Mouse (Mus musculus): ENCODE data around the gene Zswim5. TPM values are rescaled to one million over a fixed set of nuclear protein-coding genes. Genes with fewer than 3 reads are reported as not detected.

The Zswim5 gene
- polyA plus RNA-seq, 1 experiment from 2014 or later, result 1.4 TPM

DNA sequence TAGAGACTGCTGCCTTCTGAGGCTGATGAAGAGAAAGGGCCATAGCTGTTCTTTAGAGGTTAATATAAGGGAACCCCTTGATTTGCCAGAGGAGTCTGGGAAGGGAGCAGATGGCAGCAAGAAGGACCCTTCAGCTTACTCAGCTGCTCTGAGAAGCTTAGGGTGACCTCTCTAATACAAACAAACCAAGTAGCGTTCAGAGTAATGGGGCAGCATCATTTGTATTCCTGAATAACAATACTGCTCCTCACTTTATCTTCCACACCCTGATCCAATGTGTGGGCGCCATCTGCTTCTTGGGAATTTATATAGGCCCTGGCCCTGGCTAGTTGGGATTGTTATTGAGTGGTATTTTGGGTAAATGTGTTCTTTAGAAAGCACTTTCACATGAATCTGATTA lies 65.5 kb downstream of the Zswim5 start:
- WGBS, result 57% methylated on average over 2 of the region's 2 CpGs
- Histone ChIP-seq H3K9ac (ENCODE audit: low read depth, low read length) (no peak overlapping the region), H3K27ac (no peak overlapping the region), H3K36me3 (ENCODE audit: insufficient read depth, low read length) (no peaks in the 10 kb centered on the region), H3K27me3 (ENCODE audit: insufficient read depth, low read length) (no peaks in the 10 kb centered on the region), H3K4me1 (replicated peaks; ENCODE audit: insufficient read depth, low read length) (no peaks in the 10 kb centered on the region), H3K9me3 (replicated peaks; ENCODE audit: low read length) (no peaks in the 10 kb centered on the region), H3K4me3 (replicated peaks; ENCODE audit: low read depth, low read length) (no peak overlapping the region), H3K4me2 (ENCODE audit: low read length) (no peak overlapping the region)
- no peak for TF ChIP-seq CTCF (IDR thresholded peaks at IDR 0.05; ENCODE audit: low read depth)
- ATAC-seq (replicated peaks; ENCODE audit: low FRiP score, low read depth), result no peak
- no peak for DNase-seq (ENCODE audit: low spot score)

DNA sequence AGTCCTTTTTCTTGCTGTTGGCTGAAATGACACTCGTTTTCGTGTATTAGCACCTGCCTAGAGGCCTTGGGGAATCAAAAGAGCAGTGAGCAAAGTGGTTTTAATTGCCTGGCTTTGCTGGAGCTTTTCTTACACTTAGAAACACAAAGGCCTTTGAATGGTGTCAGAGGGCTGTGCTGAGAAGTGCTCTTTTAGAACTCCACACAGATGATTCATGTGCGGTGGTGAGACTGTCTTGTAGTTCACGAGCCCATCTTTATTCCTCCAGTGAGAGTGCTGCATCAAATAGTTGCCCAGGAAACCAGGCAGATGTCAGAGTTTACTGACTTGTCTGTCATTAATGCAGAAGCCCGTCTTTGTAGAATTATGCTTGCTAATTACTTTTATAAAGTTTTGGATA lies 66.9 kb downstream of the Zswim5 start:
- H3K9me3 ChIP-seq (replicated peaks; ENCODE audit: low read length), result no peaks in the 10 kb centered on the region
- TF ChIP-seq CTCF (IDR thresholded peaks at IDR 0.05; ENCODE audit: low read depth), result no peak
- no peak overlapping the region for H3K27ac ChIP-seq
- WGBS, result 53% methylated on average over 5 of the region's 5 CpGs
- ATAC-seq (replicated peaks; ENCODE audit: low FRiP score, low read depth) (no peak), DNase-seq (ENCODE audit: low spot score) (no peak)
- H3K4me3 ChIP-seq (replicated peaks; ENCODE audit: low read depth, low read length), result no peak overlapping the region
- H3K27me3 ChIP-seq (ENCODE audit: insufficient read depth, low read length), result no peaks in the 10 kb centered on the region
- H3K4me1 ChIP-seq (replicated peaks; ENCODE audit: insufficient read depth, low read length), result no peaks in the 10 kb centered on the region
- no peaks in the 10 kb centered on the region for H3K36me3 ChIP-seq (ENCODE audit: insufficient read depth, low read length)
- H3K4me2 ChIP-seq (ENCODE audit: low read length), result no peak overlapping the region
- no peak overlapping the region for H3K9ac ChIP-seq (ENCODE audit: low read depth, low read length)

DNA sequence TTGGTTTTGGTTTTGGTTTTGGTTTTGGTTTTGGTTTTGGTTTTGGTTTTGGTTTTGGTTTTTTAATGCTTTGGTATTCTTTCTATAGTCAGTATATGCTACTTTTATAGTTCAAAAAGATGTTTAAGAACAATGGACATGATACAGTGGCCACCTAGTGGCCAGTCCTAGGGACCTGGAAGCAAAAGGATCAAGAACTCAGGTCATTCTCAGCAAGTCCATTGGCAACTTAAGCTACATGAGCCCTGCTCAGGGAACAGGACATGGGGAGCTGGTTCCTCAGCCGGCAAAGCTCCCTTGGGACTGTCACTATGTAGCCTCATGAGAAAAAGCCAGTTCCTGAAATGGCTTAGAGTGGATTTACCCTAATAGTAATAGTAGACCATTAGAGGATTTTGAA lies 74.5 kb downstream of the Zswim5 start:
- Histone ChIP-seq H3K4me2 (ENCODE audit: low read length) (no peak overlapping the region), H3K9me3 (replicated peaks; ENCODE audit: low read length) (no peaks in the 10 kb centered on the region), H3K4me3 (replicated peaks; ENCODE audit: low read depth, low read length) (no peak overlapping the region), H3K27me3 (ENCODE audit: insufficient read depth, low read length) (no peaks in the 10 kb centered on the region), H3K9ac (ENCODE audit: low read depth, low read length) (no peak overlapping the region), H3K4me1 (replicated peaks; ENCODE audit: insufficient read depth, low read length) (no peaks in the 10 kb centered on the region), H3K36me3 (ENCODE audit: insufficient read depth, low read length) (no peaks in the 10 kb centered on the region), H3K27ac (no peak overlapping the region)
- ATAC-seq (replicated peaks; ENCODE audit: low FRiP score, low read depth), result no peak
- peak; percentile 31 for DNase-seq (ENCODE audit: low spot score)
- TF ChIP-seq CTCF (IDR thresholded peaks at IDR 0.05; ENCODE audit: low read depth), result peak; percentile 57
- 24% methylated on average over 1 of the region's 1 CpGs for whole genome bisulfite sequencing

DNA sequence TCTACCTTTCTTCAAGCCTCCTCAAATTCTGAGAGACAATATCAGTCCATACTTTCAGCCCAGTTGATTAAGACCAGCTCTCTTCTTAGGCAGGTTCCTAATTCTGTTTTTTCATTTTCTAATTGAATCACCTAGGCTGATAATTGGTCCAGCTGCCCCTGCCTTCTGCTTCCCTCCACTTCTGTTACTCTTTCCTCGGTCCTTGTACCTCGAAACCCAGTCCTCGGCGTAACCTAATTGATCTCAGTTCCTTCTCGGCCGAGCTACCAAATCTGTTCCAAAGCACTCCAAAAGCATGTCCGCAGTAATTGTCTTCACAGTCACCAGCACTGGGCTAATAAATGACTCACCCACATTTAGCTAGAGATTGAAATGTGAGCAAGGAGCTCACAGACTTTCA lies 77.8 kb downstream of the Zswim5 start:
- no peak for TF ChIP-seq CTCF (IDR thresholded peaks at IDR 0.05; ENCODE audit: low read depth)

DNA sequence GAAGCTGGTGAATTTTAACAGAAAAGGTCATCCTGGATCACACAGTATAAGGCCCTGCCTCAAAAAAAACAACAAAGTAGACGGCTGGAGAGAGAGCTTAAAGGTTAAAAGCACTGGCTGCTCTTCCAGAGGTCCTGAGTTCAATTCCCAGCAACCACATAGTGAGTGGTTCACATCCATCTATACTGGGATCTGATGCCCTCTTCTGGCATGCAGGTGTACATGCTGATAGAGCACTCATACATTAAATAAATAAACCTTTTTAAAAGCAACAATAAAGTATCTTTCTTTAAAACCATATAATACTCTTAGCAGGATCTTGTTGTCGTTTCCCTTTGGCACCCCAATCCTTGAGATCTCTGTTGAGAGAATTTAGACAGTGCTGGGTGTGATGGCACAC lies 99.3 kb downstream of the Zswim5 start:
- H3K4me2 ChIP-seq (ENCODE audit: low read length), result no peak overlapping the region
- 45% methylated on average over 2 of the region's 2 CpGs for WGBS
- no peak overlapping the region for H3K9ac ChIP-seq (ENCODE audit: low read depth, low read length)
- no peak overlapping the region for H3K27ac ChIP-seq
- H3K27me3 ChIP-seq (ENCODE audit: insufficient read depth, low read length), result no peaks in the 10 kb centered on the region
- peak; percentile 53 for TF ChIP-seq CTCF (IDR thresholded peaks at IDR 0.05; ENCODE audit: low read depth)
- H3K4me1 ChIP-seq (replicated peaks; ENCODE audit: insufficient read depth, low read length), result no peaks in the 10 kb centered on the region
- no peak for ATAC-seq (replicated peaks; ENCODE audit: low FRiP score, low read depth)
- no peaks in the 10 kb centered on the region for H3K9me3 ChIP-seq (replicated peaks; ENCODE audit: low read length)
- no peak for DNase-seq (ENCODE audit: low spot score)
- H3K36me3 ChIP-seq (ENCODE audit: insufficient read depth, low read length), result no peaks in the 10 kb centered on the region
- no peak overlapping the region for H3K4me3 ChIP-seq (replicated peaks; ENCODE audit: low read depth, low read length)

More for the DNA sequence above, 77.8 kb downstream of the Zswim5 start:
- ATAC-seq (replicated peaks; ENCODE audit: low FRiP score, low read depth), result no peak
- Histone ChIP-seq H3K4me1 (replicated peaks; ENCODE audit: insufficient read depth, low read length) (no peaks in the 10 kb centered on the region), H3K27ac (no peak overlapping the region), H3K4me2 (ENCODE audit: low read length) (no peak overlapping the region), H3K36me3 (ENCODE audit: insufficient read depth, low read length) (no peaks in the 10 kb centered on the region), H3K9ac (ENCODE audit: low read depth, low read length) (no peak overlapping the region), H3K9me3 (replicated peaks; ENCODE audit: low read length) (no peaks in the 10 kb centered on the region), H3K27me3 (ENCODE audit: insufficient read depth, low read length) (no peaks in the 10 kb centered on the region), H3K4me3 (replicated peaks; ENCODE audit: low read depth, low read length) (no peak overlapping the region)
- 74% methylated on average over 7 of the region's 7 CpGs for WGBS
- no peak for DNase-seq (ENCODE audit: low spot score)

DNA sequence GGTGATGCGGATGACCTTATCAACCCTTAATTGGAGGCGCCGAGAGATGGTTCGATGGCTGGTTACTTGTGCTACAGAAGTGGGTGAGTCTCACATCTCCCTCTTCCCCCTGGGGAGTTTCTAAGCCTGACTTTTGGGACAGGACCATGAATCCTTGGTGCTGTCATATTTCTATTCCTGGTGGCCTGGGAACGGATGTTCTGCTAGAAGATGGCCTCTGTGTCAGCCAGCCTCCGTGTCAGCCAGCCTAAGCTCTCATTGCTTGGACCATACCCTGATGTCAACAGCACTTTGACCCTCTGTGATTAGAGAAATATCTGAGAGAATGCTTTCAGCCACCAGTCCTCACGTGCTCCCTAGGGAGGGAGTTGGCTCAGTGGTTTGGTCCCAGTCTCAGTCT lies 108.5 kb downstream of the Zswim5 start:
- TF ChIP-seq CTCF (IDR thresholded peaks at IDR 0.05; ENCODE audit: low read depth), result no peak
- Histone ChIP-seq H3K4me3 (replicated peaks; ENCODE audit: low read depth, low read length) (no peak overlapping the region), H3K4me2 (ENCODE audit: low read length) (no peak overlapping the region), H3K36me3 (ENCODE audit: insufficient read depth, low read length) (peaks cover 6% of the 10 kb centered on the region; the same call in 1 of the 2 replicates), H3K27ac (no peak overlapping the region), H3K9me3 (replicated peaks; ENCODE audit: low read length) (no peaks in the 10 kb centered on the region), H3K9ac (ENCODE audit: low read depth, low read length) (no peak overlapping the region), H3K27me3 (ENCODE audit: insufficient read depth, low read length) (no peaks in the 10 kb centered on the region), H3K4me1 (replicated peaks; ENCODE audit: insufficient read depth, low read length) (no peaks in the 10 kb centered on the region)
- 88% methylated on average over 7 of the region's 7 CpGs for WGBS
- ATAC-seq (replicated peaks; ENCODE audit: low FRiP score, low read depth) (no peak), DNase-seq (ENCODE audit: low spot score) (no peak)

DNA sequence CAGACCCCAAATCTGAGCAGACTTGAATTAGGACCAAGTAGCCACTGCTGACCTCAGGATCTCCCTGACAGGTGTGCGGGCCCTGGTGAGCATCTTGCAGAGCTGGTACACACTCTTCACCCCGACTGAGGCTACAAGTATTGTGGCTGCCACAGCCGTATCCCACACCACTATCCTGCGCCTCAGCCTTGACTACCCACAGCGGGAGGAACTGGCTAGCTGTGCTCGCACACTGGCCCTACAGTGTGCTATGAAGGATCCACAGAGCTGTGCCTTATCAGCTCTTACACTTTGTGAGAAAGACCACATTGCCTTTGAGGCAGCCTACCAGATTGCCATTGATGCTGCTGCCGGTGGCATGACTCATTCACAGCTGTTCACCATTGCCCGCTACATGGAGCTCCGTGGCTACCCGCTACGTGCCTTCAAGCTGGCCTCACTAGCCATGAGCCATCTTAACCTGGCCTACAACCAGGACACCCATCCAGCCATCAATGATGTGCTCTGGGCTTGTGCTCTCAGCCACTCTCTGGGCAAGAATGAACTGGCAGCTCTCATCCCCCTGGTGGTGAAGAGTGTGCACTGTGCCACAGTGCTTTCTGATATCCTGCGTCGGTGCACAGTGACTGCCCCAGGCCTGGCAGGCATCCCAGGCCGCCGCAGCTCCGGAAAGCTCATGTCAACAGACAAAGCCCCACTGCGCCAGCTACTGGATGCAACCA lies 109.4 kb downstream of the Zswim5 start:
- peak; percentile 64 for ATAC-seq (replicated peaks; ENCODE audit: low FRiP score, low read depth)
- Histone ChIP-seq H3K27me3 (ENCODE audit: insufficient read depth, low read length) (no peaks in the 10 kb centered on the region), H3K9me3 (replicated peaks; ENCODE audit: low read length) (no peaks in the 10 kb centered on the region), H3K4me1 (replicated peaks; ENCODE audit: insufficient read depth, low read length) (no peaks in the 10 kb centered on the region), H3K4me2 (ENCODE audit: low read length) (no peak overlapping the region), H3K36me3 (ENCODE audit: insufficient read depth, low read length) (peaks cover 6% of the 10 kb centered on the region; the same call in 1 of the 2 replicates), H3K9ac (ENCODE audit: low read depth, low read length) (no peak overlapping the region), H3K4me3 (replicated peaks; ENCODE audit: low read depth, low read length) (no peak overlapping the region), H3K27ac (no peak overlapping the region)
- peak; percentile 86 for DNase-seq (ENCODE audit: low spot score)
- 66% methylated on average over 17 of the region's 17 CpGs for WGBS
- TF ChIP-seq CTCF (IDR thresholded peaks at IDR 0.05; ENCODE audit: low read depth), result peak; percentile 89

All from kidney, postnatal 0 days (tissue).